Mouse (Mus musculus) liver, embryonic 14.5 days (tissue): ENCODE measurements around the gene Olfr374.

Experiments
- CTCF ChIP-seq: IDR thresholded peaks from 2 replicates; pipeline ENCODE4 v1.5.1; 2016; ENCODE audit warnings: antibody characterized with exemption, low read depth, control low read depth
- EP300 ChIP-seq: IDR thresholded peaks from 2 replicates; pipeline ENCODE4 v1.6.1; 2016; ENCODE audit warnings: antibody characterized with exemption, low read depth

- TF ChIP-seq CTCF (no peak), EP300 (no peak)
These were observed 4.0 kb downstream of the Olfr374 start for GRCm38 (mm10) chr8:72110876-72111275.
